Mouse (Mus musculus) regulatory T cell (primary cell): ENCODE measurements around the gene Opn4.

ENCODE experiments used
- in situ Hi-C: fragments of 300-600 bp; cut with MboI, MseI; formaldehyde crosslinking; loops from one replicate; pipeline ENCODE4 v1.15.1; 2025; ENCODE audit warnings: high pct_unique_total_duplicates

Gene Opn4

GRCm38 (mm10) chr14:34590743-34591675, 8.9 kb downstream of the Opn4 start:
- in situ Hi-C loops: no loop called here

DNA sequence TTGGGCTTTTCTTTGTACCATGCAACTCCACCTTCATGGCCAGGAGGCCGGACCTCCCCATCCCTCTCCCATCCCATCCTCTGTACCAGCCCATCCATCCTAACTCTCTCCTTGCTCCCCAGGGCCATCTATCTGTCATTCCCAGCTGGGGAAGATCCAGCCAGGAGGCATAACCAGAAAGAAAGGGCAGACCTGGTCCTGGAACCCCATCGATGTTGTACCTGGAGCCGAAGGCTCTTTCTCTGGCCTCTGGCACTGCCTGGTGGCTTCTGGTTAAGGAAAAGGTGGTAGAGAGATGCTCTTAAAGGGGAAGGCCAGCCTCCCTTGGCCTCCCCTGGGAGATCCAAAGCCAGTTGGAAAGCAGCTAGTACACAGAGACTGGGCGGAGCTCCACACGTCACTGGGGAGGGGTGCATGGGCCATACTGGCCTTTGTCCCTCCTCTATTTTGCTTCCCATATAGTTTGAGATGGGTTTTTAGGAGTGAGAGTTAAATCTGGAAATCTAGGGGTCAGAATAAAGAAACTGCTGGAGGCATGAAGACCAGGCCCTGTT, 9.8 kb downstream of the Opn4 start:
- in situ Hi-C loops: no loop called here

GRCm38 (mm10) chr14:34589185-34589713, 10.7 kb downstream of the Opn4 start:
- in situ Hi-C loops: no loop called here

- in situ Hi-C loops: no loop called here
Measured at GRCm38 (mm10) chr14:34588498-34588897, 11.4 kb downstream of the Opn4 start, which contains the start of gene Ldb3. Gene Ldb3, minus strand, starts transcription at chr14:34588682.

DNA sequence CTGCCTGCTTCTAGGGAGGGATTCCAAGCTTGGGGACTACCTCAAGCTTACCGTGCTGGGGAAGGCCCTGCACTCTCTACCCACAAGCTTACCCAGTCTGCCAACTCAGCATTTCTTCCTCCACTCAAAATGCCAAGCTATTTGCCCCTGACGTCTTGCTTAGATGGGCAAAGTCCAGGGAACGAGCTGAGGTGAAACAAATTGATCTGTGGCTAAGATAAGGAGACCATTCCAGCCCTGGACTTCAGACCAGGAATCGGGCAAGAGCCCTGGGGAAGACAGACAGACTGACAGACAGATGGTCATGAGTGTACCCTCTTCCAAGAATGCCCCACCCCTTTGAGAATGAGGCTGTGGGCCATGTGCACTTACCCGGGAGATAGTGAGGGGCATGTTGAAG, 11.9 kb downstream of the Opn4 start:
- in situ Hi-C loops: no loop called here

- in situ Hi-C loops: no loop called here
Measured at GRCm38 (mm10) chr14:34586871-34587270, 13.1 kb downstream of the Opn4 start.

GRCm38 (mm10) chr14:34585358-34586105, 14.4 kb downstream of the Opn4 start:
- in situ Hi-C loops: no loop called here

DNA sequence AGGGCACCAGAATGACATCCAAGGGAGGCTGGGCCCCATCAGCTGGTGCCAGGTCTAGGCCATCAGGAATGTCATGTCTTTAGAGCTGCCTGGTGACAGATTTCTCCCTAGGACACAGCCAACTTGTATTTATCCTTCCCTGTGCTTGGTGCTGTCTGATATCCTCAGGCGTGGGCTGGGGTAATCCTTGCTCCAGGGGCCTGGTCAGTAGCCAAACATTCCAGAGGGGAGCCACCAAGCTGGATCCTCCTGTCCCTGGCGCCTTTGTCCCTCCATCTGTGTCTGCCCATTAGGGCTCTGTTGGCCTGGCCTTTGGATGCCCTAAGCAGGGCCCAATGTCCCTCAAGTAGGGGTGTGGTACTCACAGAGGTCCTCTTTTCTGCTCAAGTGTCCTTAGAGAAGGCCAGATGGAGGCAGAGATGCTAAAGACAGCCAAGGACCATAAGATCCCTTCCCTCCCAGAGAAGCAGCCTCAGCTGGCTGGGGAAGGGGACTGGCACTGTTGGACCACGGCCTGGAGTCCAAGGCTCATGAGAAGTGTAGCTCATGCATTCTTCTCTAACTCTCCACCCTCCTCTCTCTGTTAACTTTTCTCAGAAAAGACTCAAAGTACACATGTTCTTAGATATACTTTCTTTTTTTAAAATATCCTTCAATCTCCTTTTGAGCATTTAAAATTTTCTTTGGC, 17.1 kb downstream of the Opn4 start:
- in situ Hi-C loops: no loop called here

- in situ Hi-C loops: no loop called here
Measured at GRCm38 (mm10) chr14:34576858-34577257, 23.1 kb downstream of the Opn4 start.

DNA sequence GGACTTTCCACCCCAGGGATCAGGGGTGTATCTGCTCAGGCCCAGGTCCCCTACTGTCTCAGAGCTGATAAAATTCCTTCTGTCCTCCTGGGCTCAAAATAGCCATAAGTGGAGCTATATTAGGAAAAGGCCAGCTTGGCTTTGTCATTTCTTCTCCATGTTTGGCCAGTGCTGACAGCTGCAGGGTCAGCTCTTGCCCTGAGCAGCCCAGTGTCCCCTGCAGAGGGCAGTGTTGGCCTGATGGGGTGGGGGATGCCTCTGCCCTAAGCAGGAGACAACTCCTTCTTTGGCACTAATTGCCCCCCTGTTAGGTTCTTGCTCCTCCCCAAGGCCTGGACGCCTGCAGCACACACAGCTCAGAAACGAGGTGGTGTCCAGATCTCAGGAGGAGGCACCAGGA, 25.9 kb downstream of the Opn4 start:
- in situ Hi-C loops: loop anchor here (25.0 kb wide), 1 partner anchor 487 kb away; the partner anchor contains the start of gene Anxa8

- in situ Hi-C loops: loop anchor here (25.0 kb wide), 1 partner anchor 486 kb away; the partner anchor contains the start of gene Anxa8
Measured at GRCm38 (mm10) chr14:34573348-34573913, 26.5 kb downstream of the Opn4 start.

DNA sequence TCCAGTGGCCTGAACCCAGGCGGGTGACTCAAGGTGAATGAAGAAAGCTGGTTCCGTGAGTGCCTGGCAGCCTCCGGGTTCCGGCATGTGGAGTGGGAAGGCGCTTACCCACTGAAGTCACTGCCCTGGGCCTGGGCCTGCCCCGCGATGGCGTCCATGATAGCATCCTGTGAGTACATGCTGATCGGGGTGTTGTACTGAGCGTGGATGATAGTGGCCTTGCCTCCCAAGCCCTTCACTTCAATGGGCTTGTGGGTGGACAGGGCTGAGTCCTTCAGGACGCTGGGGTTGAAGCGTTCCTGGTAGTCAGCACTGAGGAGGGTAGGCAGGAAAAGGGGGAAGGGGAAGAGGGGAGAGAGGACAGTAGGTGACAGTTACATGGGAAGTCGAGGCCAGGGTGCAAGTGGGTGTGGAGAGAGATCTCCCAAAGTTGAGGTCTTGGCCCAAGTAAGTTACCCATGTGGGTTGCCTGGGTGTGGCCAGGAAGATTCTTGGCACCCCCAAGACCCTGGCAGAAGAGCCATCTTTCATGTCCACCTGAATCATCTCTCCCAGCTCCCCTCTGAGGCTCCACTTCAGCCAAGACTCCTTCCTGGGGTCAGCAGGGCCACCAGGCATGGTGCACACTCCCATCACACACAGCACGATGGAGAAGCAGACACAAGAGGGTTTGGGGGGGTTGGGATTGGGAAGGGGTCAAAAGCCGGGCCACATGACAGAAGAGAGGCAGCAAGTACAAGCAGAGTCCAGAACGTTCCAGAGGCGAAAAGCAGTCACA, 28.1 kb downstream of the Opn4 start:
- in situ Hi-C loops: loop anchor here (25.0 kb wide), 1 partner anchor 484 kb away; the partner anchor contains the start of gene Anxa8

GRCm38 (mm10) chr14:34570903-34571302, 29.0 kb downstream of the Opn4 start:
- in situ Hi-C loops: loop anchor here (25.0 kb wide), 1 partner anchor 484 kb away; the partner anchor contains the start of gene Anxa8

- in situ Hi-C loops: loop anchor here (25.0 kb wide), 1 partner anchor 483 kb away; the partner anchor contains the start of gene Anxa8
Measured at GRCm38 (mm10) chr14:34570294-34570693, 29.6 kb downstream of the Opn4 start.

GRCm38 (mm10) chr14:34569534-34570194, 30.3 kb downstream of the Opn4 start:
- in situ Hi-C loops: loop anchor here (25.0 kb wide), 1 partner anchor 482 kb away; the partner anchor contains the start of gene Anxa8

DNA sequence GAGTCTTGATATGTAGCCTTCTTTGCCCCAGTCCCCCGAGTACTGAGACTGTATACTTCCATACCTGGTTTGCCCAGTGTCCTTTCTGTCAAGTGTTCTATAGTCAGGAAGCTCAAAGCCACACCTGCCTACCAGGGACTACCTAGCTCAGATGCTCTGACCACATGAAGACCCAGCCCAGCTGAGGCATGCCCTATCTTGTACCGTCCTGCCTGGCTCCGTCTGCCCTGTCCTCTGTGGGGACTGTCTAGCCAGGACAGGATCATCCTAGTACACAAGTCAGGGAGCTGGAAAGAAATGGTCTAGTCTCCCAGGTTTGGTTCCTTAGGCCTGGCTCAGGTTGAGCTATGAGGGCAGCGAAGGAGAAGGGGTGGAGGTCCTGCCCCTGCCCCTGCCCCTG, 31.3 kb downstream of the Opn4 start:
- in situ Hi-C loops: loop anchor here (25.0 kb wide), 1 partner anchor 481 kb away; the partner anchor contains the start of gene Anxa8

DNA sequence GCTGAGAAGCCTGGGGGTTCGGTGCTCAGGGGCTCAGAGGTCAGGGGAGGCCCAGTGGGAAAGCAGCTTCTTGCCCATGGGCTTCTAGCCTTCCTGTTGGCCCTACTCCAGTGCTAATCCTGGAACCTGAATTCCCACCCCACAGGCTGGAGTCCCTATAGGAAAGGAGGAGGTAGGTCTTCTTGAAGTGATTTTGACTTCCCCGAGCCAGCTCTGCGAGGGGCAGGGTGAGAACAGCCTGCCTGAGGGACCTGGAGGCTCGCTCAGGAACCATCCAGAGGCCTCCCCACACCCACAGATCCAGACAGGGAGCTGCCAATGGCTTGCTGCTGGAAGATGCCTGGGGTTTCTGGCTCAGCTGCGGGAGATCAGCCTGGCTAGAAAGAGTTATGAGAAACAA, 32.2 kb downstream of the Opn4 start:
- in situ Hi-C loops: loop anchor here (25.0 kb wide), 1 partner anchor 480 kb away; the partner anchor contains the start of gene Anxa8

DNA sequence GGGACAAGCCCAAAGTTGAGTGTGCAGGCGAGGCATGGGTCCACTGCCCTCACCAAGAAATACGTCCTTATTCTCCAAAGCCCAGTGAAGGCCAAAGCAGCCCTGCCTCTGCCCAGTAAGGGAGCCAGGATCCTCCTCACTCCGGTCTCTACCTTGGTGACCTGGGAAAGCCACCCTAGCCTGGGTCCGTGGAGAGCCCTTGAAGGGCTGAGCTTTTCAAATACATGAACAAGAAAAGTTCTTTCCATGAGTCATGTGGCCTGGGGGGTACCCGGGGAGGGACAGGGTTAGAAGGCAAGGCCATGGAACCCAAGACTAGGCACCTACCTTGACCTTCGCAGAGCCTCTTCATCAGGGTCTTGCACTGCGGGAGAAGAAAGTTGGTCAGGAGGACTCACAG, 33.4 kb downstream of the Opn4 start:
- in situ Hi-C loops: loop anchor here (25.0 kb wide), 1 partner anchor 479 kb away; the partner anchor contains the start of gene Anxa8

GRCm38 (mm10) chr14:34565711-34566110, 34.2 kb downstream of the Opn4 start:
- in situ Hi-C loops: loop anchor here (25.0 kb wide), 1 partner anchor 478 kb away; the partner anchor contains the start of gene Anxa8
